Mouse (Mus musculus) forebrain, embryonic 11.5 days (tissue): Measurements from ENCODE around the gene Gpr31b. TPM values are rescaled to one million over a fixed set of nuclear protein-coding genes. Genes with fewer than 3 reads are reported as not detected.
"Not testable (repeated sequence)": the region's sequence is repeated elsewhere in the genome, so short reads cannot be mapped to it uniquely, and the experiment has no call there.

Experiments
- ATAC-seq: fragments of 200-750 bp; cut with Nextera tagmentation; replicated peaks from 2 replicates; pipeline ENCODE4 v1.8.0; 2017; ENCODE audit warnings: moderate TSS enrichment; ENCODE audit not compliant: low FRiP score
- DNase-seq: peaks from one replicate; pipeline ENCODE4 v3.0.0-alpha.2; 2017; ENCODE audit warnings: low spot score
- H3K27ac ChIP-seq: fragments of 300-500 bp; sonication (generic); 2 replicates; pipeline ENCODE4 v1.5.1; 2014; ENCODE audit warnings: low read depth, low read length
- H3K27me3 ChIP-seq: fragments of 300-500 bp; sonication (generic); 2 replicates; pipeline ENCODE4 v1.6.1; 2014; ENCODE audit warnings: mild to moderate bottlenecking, low read length, mixed read lengths; ENCODE audit not compliant: control insufficient read depth, insufficient read depth
- H3K36me3 ChIP-seq: fragments of 300-500 bp; sonication (generic); 2 replicates; pipeline ENCODE4 v1.6.1; 2014; ENCODE audit warnings: mild to moderate bottlenecking, low read length, moderate library complexity, mixed read lengths; ENCODE audit not compliant: control insufficient read depth, insufficient read depth
- H3K4me1 ChIP-seq: fragments of 300-500 bp; sonication (generic); replicated peaks from 2 replicates; pipeline ENCODE4 v1.6.1; 2014; ENCODE audit warnings: low read length, mixed read lengths; ENCODE audit not compliant: control insufficient read depth, insufficient read depth
- H3K4me2 ChIP-seq: fragments of 300-500 bp; sonication (generic); 2 replicates; pipeline ENCODE4 v1.6.1; 2014; ENCODE audit warnings: low read depth, mild to moderate bottlenecking, low read length, moderate library complexity, mixed read lengths; ENCODE audit not compliant: severe bottlenecking
- H3K4me3 ChIP-seq: fragments of 300-500 bp; sonication (generic); 2 replicates; pipeline ENCODE4 v1.5.1; 2014; ENCODE audit warnings: low read depth, low read length
- H3K9ac ChIP-seq: fragments of 300-500 bp; sonication (generic); 2 replicates; pipeline ENCODE4 v1.6.1; 2014; ENCODE audit warnings: low read length
- H3K9me3 ChIP-seq: fragments of 300-500 bp; sonication (generic); 2 replicates; pipeline ENCODE4 v1.6.1; 2016; ENCODE audit warnings: low read length, mixed read lengths; ENCODE audit not compliant: control insufficient read depth
- WGBS: fragments of 180-500 bp; shearing (Covaris S2); extraction: QIAGEN DNeasy Blood & Tissue Kit; methylation state at CpG from one replicate; pipeline ENCODE4 v1.1.7; 2014; 5-methylcytosine and 5-hydroxymethylcytosine counted together
- polyA plus RNA-seq: library from polyadenylated mRNA; unstranded; fragments of >200 nt; fragmentation: Nextera tagmentation; extraction: Ambion mirVana; gene quantifications from 2 replicates; pipeline ENCODE4 v1.2.1, GENCODE M21; 2014

Gpr31b gene
- polyA plus RNA-seq, 1 experiment from 2014 or later: 0.23 TPM

DNA sequence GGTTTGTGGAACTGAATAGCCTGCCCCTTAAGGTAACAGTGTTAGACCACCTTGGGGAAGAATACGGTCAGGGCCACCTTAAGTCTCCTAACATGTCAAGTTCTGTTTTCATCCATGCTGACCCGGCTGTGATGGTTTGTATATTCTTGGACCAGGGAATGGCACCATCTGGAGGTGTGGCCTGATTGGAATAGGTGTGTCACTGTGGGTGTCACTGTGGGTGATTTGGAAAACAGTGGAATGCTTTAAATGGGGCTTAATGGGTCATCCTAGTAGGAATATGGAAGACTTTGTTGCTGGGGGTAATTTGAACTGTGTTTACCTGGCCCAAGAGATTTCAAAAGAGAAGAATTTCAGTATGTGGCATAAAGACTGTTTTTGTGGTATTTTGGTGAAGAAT, 47.7 kb downstream of the Gpr31b start:
- not testable (repeated sequence) for H3K9me3 ChIP-seq, H3K4me1 ChIP-seq, DNase-seq, H3K36me3 ChIP-seq, H3K27me3 ChIP-seq, H3K4me3 ChIP-seq, ATAC-seq, H3K4me2 ChIP-seq, H3K27ac ChIP-seq, H3K9ac ChIP-seq
- 78% methylated on average over 2 of the region's 2 CpGs for WGBS

DNA sequence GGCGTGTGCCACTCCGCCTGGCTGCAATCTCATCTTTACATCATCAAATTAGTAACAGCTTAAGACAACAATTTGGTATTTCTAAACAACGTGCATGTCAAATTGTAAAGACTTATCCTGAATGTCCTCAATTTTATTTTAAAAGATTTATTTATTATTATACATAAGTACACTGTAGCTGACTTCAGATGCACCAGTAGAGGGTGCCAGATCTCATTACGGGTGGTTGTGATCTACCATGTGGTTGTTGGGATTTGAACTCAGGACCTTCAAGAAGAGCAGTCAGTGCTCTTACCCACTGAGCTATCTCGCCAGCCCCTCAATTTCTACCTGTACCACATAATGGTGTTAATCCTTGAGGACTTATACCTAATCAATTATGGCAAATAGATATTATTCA, 49.9 kb downstream of the Gpr31b start:
- not testable (repeated sequence) for ATAC-seq, H3K4me2 ChIP-seq, H3K9ac ChIP-seq, DNase-seq, H3K4me3 ChIP-seq, H3K27me3 ChIP-seq, H3K36me3 ChIP-seq, H3K9me3 ChIP-seq, H3K27ac ChIP-seq, H3K4me1 ChIP-seq
- 91% methylated on average over 5 of the region's 5 CpGs for WGBS

Other genes starting within 250 kb of the Gpr31b start
- 0.29 TPM in 1 of 2 replicates, not detected in the other for gene Mas1, start 184.2 kb downstream of the Gpr31b start, polyA plus RNA-seq
- gene Mrgprh, start 176.3 kb downstream of the Gpr31b start, polyA plus RNA-seq: not detected in 2 replicates
- gene Pnldc1, start 142.1 kb downstream of the Gpr31b start, polyA plus RNA-seq: 1.8 and 2.3 TPM in 2 replicates
- 497 and 535 TPM in 2 replicates for gene Tcp1, start 136.6 kb downstream of the Gpr31b start, polyA plus RNA-seq
- 172 and 187 TPM in 2 replicates for gene Mrpl18, start 136.0 kb downstream of the Gpr31b start, polyA plus RNA-seq
- gene Acat3, start 111.7 kb downstream of the Gpr31b start, polyA plus RNA-seq: 0.87 and 1.3 TPM in 2 replicates
- 324 and 345 TPM in 2 replicates for gene Acat2, start 91.5 kb downstream of the Gpr31b start, polyA plus RNA-seq
- 140 and 141 TPM in 2 replicates for gene Wtap, start 58.1 kb downstream of the Gpr31b start, polyA plus RNA-seq
- gene Sod2, start 45.5 kb downstream of the Gpr31b start, polyA plus RNA-seq: 107 and 115 TPM in 2 replicates
- gene Tcp10b, start 8.8 kb upstream of the Gpr31b start, polyA plus RNA-seq: 0.16 TPM in 1 of 2 replicates, not detected in the other
- gene Unc93a, start 79.5 kb upstream of the Gpr31b start, polyA plus RNA-seq: not detected in 2 replicates
- not detected in 2 replicates for gene Smok2a, start 168.9 kb upstream of the Gpr31b start, polyA plus RNA-seq
- not detected in 2 replicates for gene Smok2b, start 178.0 kb upstream of the Gpr31b start, polyA plus RNA-seq